Mouse (Mus musculus): ENCODE results near the gene Med16. TPM values are rescaled to one million over a fixed set of nuclear protein-coding genes. Genes with fewer than 3 reads are reported as not detected.
A peak's percentile ranks its signal among the peaks of the same experiment; 100 is the strongest.

Gene Med16
- total RNA-seq, 2 experiments from 2014 or later: 13.9 to 22.1 TPM

- no peak for ATAC-seq (replicated peaks; ENCODE audit: poor library complexity)
Observed at GRCm38 (mm10) chr10:79933861-79934260, 25.1 kb upstream of the Med16 start.

GRCm38 (mm10) chr10:79933145-79933679 lies 24.5 kb upstream of the Med16 start:
- ATAC-seq (replicated peaks; ENCODE audit: poor library complexity): no peak

GRCm38 (mm10) chr10:79932736-79933135 lies 24.0 kb upstream of the Med16 start:
- ATAC-seq (replicated peaks; ENCODE audit: poor library complexity): no peak

GRCm38 (mm10) chr10:79931797-79932196 lies 23.1 kb upstream of the Med16 start:
- ATAC-seq (replicated peaks; ENCODE audit: poor library complexity): no peak

- ATAC-seq (replicated peaks; ENCODE audit: poor library complexity): no peak
Observed at GRCm38 (mm10) chr10:79930826-79931186, 22.1 kb upstream of the Med16 start.

GRCm38 (mm10) chr10:79929967-79930825 lies 21.5 kb upstream of the Med16 start:
- no peak for ATAC-seq (replicated peaks; ENCODE audit: poor library complexity)

- no peak for ATAC-seq (replicated peaks; ENCODE audit: poor library complexity)
Observed at GRCm38 (mm10) chr10:79928907-79929701, 20.4 kb upstream of the Med16 start.

GRCm38 (mm10) chr10:79928030-79928694 lies 19.4 kb upstream of the Med16 start:
- ATAC-seq (replicated peaks; ENCODE audit: poor library complexity): peak; percentile 12; the same call in 1 of the 2 replicates

GRCm38 (mm10) chr10:79927324-79928029 lies 18.8 kb upstream of the Med16 start:
- peak; percentile 23; the same call in 1 of the 2 replicates for ATAC-seq (replicated peaks; ENCODE audit: poor library complexity)

GRCm38 (mm10) chr10:79926491-79927323 lies 18.0 kb upstream of the Med16 start, which contains the start of gene Arid3a:
Gene Arid3a, plus strand, starts transcription at chr10:79927043.
- ATAC-seq (replicated peaks; ENCODE audit: poor library complexity): peak; percentile 73

GRCm38 (mm10) chr10:79925785-79926490 lies 17.2 kb upstream of the Med16 start:
- no peak for ATAC-seq (replicated peaks; ENCODE audit: poor library complexity)

GRCm38 (mm10) chr10:79924998-79925784 lies 16.5 kb upstream of the Med16 start:
- ATAC-seq (replicated peaks; ENCODE audit: poor library complexity): peak; percentile 60

- ATAC-seq (replicated peaks; ENCODE audit: poor library complexity): no peak
Observed at GRCm38 (mm10) chr10:79921572-79921971, 12.8 kb upstream of the Med16 start.

- ATAC-seq (replicated peaks; ENCODE audit: poor library complexity): no peak
Observed at GRCm38 (mm10) chr10:79920958-79921535, 12.3 kb upstream of the Med16 start, which contains the start of gene R3hdm4. Gene R3hdm4, minus strand, starts transcription at chr10:79921208.

- no peak for ATAC-seq (replicated peaks; ENCODE audit: poor library complexity)
Observed at GRCm38 (mm10) chr10:79920056-79920890, 11.6 kb upstream of the Med16 start.

- no peak for ATAC-seq (replicated peaks; ENCODE audit: poor library complexity)
Observed at GRCm38 (mm10) chr10:79919251-79919849, 10.6 kb upstream of the Med16 start.
